Mouse (Mus musculus) adrenal gland, adult 2 months (tissue): ENCODE results near the gene Hsp90ab1. TPM values are rescaled to one million over a fixed set of nuclear protein-coding genes. Genes with fewer than 3 reads are reported as not detected.

ENCODE experiments used
- DNase-seq: peaks from one replicate; pipeline ENCODE4 v3.0.0; 2021
- polyA plus RNA-seq: library from polyadenylated mRNA; depleted of rRNA; stranded (reverse); fragments of >200 nt; gene quantifications from 2 replicates; pipeline ENCODE4 v1.2.3, GENCODE M21; 2012; rRNA removed
- total RNA-seq, 2 experiments: library from RNA; stranded (reverse); gene quantifications; 2 replicates each; pipeline ENCODE4 v1.2.3; 2021

Gene Hsp90ab1
- total and polyA plus RNA-seq, 3 experiments: 291 to 2,851 (median 1,973) TPM

DNA sequence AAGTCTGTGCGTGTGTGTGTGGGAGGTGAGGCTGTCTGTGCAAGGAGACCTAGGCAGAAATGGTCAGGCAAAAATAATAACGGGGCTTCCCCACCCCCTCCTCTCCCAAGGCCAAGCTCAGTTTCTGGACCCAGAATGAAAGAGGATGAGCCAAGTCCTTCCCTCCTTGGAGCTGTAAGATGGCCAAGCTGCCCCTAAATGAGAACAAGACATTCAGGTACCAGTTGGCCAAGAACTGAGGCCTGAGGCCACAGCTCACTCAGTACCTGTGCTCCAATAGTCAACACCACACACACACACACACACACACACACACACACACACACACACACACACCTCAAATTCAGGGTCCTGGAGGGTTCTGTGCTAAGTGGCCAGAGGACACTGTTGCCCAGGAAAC is 30.4 kb downstream of the Hsp90ab1 start:
- no peak for DNase-seq

DNA sequence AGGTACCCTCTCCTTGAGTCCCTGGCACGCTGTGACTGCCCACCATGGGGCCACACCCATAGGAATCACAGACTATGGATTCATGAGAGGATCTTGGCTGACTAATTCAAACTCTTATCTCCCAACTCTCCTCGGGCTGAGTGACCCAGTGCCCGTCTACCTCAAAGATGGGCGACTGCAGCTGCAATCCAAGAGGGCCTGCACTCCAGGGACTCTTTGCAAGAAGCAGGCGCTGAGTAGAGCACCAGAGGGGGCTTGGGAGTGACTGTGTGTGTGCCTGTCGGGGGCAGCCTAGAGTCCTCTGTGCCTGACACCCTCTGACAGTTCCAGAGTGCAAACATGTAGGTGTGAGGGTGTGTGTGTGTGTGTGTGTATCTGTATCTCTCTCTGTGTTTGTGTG is 30.9 kb downstream of the Hsp90ab1 start:
- DNase-seq: no peak

DNA sequence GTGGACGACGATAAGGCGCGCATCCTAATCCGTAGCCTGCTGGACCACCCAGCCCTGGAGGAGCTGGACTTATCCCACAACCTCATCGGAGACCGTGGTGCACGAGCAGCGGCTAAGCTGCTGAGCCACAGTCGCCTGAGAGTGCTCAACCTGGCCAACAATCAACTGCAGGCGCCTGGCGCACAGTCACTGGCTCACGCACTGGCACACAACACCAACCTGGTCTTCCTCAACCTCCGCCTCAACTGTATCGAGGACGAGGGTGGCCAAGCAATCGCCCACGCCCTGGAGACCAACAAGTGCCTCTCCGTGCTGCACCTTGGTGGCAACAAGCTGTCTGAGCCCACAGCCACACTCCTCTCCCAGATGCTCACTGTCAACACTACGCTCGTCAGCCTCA is 33.4 kb downstream of the Hsp90ab1 start:
- no peak for DNase-seq

DNA sequence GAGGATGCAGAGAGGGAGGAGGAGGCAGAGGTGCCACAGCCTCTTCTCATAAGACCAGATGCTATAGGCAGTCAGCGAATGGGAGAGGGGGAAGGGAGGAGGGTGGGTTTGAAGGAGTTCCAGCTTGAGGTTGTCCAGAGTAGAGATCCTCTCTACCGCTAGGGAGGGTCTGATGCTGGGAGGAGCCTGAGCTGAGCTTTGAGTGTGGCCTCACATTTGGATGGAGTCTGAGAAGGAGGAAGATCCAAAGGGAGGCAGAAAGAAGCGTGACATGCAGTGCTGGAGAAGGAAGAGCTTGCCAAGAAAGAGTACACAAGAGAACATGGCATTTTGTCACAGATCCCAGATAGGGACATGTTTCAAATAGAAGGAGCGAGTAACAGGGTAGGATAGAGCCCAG is 34.7 kb downstream of the Hsp90ab1 start:
- no peak for DNase-seq

DNA sequence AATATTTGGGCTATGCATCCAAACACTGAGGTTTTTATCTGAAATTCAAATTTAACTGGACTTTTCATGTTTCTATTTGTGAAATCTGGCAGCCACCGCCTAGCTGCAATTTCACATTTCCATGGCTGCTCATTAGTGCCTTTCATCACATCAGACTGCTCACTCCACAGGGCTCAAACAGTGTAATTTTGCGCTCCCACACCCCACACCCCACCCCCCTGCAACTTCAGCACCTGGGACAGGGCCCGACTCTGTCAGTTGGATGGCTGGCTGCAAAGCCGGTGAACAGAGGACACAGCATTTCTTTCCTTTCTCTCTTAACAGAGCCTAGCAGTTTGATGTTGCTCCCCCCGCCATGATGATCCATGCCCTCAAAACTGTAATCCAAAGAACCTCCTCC is 36.8 kb downstream of the Hsp90ab1 start:
- no peak for DNase-seq

DNA sequence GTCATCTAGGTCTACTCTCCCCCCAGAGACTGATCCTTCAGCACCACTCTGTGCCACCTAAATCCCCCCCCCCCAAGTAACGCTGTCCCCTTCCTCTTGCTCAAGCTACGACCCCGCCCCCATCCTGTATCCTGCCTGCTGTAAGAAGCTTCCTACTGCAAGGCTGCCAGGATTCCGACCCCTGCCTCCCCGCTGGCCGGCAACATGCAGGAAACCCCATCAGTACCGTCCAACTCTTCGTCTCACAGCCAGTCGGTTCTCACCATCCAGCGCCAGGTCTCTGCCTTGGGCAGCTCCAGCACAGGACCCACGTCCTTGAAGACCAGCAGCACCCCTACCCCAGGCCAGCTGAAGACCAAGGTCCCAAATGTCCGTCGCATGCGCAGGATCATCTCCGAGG is 40.2 kb downstream of the Hsp90ab1 start:
- no peak for DNase-seq

DNA sequence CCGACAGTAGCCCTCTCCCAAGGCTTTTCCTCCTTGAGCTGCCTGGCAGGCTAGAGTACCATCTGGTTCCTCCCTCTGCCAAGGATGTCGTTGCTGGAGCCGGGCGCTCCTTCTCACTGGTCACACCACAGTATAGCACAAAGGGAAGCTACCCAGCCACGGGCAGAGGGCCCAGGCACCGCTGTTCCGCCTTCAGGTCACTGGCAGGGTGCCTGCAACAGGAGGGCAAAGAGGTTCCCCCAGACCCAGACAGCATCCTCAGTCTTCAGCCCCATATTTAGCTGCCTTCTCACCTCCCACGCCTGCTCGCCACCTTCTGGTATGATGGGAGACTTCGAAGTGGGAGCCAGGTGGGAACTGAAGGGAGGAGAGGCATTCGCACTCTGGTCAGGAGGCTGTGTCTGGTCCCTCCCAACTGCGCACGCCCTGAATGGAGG is 42.7 kb downstream of the Hsp90ab1 start:
- DNase-seq: no peak

DNA sequence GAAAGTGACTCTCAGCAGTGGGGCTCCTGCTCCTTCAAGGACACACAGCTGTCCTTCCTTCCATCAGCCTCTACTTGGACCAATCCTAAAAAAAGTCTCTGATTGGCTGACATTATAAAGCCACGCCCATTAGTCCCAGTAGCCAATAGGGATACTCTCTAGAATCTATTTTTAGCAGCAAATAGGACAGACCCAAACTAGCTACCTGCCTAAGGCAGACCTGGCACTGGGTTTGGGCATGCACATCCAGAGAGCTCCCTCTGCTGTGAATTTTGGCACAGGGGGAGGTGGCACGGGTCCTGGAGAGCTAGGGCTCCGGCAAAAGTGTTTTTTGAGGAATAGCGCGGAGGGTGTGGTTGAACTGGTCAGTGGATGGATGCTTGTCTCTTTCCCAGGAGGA is 46.5 kb downstream of the Hsp90ab1 start:
- DNase-seq: no peak

DNA sequence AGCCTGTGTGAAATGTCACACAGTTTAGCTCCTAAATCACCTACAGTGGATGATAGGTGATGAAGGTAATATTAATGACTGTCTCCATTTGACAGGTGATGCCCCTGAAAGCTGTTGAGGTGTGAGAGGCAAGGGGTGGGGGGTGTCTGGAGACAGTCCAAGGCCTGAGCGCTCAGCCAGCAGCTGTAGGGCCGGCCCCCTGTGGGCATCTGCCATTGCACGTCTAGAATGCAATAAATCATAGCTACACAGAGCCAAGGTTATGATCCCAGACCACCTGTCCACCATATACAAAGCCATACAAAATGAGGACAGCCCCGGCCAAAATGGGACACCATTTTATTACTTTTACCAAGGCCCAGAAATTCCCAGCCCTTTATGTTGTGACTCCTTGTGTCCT is 48.1 kb downstream of the Hsp90ab1 start:
- DNase-seq: no peak

DNA sequence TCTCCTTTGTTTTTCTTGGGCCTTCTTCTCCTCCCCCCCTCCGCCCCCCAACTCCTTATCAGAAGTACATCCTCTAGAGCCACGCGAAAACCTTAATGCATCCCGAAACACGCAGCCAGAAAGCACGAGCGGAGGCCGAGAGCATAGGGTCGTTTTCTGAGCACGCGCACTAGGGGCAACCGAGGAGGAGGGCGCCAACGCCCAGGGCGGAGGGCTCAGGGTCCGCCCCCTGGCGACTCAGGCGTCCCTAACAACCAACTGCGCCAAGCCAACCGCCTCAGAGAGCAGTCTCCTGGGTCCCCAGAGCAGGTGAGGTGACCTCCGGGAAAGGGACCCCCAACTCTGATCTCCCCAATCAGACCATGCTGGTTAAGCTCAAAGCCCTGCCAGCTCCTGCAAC is 49.8 kb downstream of the Hsp90ab1 start, which contains the start of gene Tcte1:
TSS of gene Tcte1 (plus strand) at position 172 of the 400 bp plus-strand sequence.
- no peak for DNase-seq

DNA sequence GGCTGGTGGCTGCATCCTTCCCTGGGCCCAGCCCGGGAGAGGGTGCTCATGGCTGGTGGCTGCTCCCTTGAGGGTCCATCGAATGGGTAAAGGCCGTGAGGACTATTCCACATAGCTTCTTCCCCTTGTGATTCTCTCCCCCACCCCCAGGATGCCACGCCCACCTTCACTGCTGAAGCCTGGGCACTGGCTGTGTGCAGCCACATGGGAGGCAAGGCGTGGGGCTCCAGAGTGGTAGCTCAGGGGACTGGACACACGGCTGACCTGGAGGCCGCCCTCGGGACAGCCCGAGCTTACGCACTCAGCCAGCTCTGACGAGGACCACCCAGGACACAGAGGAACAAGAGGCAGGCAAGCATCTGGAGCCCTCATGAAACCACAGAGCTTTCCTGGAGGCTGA is 52.9 kb downstream of the Hsp90ab1 start:
- DNase-seq: no peak

DNA sequence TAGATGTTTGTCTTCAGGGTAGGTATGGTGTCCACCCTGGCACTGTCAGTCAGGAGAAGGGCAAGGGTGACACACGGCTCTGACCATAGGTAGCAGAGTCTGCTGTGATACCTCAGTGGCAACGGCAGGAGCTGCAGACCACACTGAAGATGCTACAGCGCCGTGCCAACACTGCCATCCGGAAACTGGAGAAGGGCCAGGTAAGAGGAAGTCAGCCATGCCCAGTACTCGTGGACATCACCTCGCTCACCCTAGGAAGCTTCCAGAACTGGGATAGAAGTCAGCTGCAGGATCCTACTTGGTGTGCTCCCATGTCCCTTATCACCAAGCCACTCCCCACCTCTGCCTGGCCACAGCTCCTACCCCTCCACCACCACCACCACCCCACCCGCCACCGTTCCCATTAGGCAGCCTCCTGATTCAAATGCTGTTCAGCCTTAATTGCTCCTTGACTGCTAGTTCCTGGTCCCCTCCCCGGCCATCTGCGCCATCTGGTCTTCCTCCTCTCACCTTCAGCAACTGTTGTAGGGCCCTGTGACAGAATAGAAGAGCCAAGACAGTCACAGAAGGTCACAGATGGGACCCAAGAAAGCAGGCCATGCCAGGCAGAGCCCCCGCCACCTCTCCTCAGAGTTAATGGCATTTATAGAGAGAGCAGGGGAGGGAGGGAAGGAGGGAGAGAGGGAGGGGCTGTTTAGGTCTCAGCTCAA is 54.1 kb downstream of the Hsp90ab1 start:
- DNase-seq: no peak

Other genes with a start within 250 kb of the Hsp90ab1 start
- 10 to 100 TPM; 40.8 to 49.8 TPM for gene Cdc5l, start 139.5 kb downstream of the Hsp90ab1 start, total RNA-seq
- gene Cdc5l, start 139.5 kb downstream of the Hsp90ab1 start, polyA plus RNA-seq: 3.0 and 3.9 TPM in 2 replicates
- gene Spats1, start 97.9 kb downstream of the Hsp90ab1 start, total RNA-seq: not detected
- 0.08 TPM in 1 of 2 replicates, not detected in the other for gene Spats1, start 97.9 kb downstream of the Hsp90ab1 start, polyA plus RNA-seq
- gene Aars2, start 66.4 kb downstream of the Hsp90ab1 start, total RNA-seq: 10 to 100 TPM; 13.3 to 17.6 TPM
- gene Aars2, start 66.4 kb downstream of the Hsp90ab1 start, polyA plus RNA-seq: 22.7 and 23.3 TPM in 2 replicates
- not detected for gene Tcte1, start 49.8 kb downstream of the Hsp90ab1 start, total RNA-seq
- not detected in 2 replicates for gene Tcte1, start 49.8 kb downstream of the Hsp90ab1 start, polyA plus RNA-seq
- under 1 TPM; 0.06 to 0.17 TPM for gene Tmem151b, start 23.6 kb downstream of the Hsp90ab1 start, total RNA-seq
- gene Tmem151b, start 23.6 kb downstream of the Hsp90ab1 start, polyA plus RNA-seq: 0.09 and 0.74 TPM in 2 replicates
- gene Nfkbie, start 17.6 kb downstream of the Hsp90ab1 start, total RNA-seq: 1 to 10 TPM; 3.0 to 5.6 TPM
- 5.2 and 6.4 TPM in 2 replicates for gene Nfkbie, start 17.6 kb downstream of the Hsp90ab1 start, polyA plus RNA-seq
- gene Slc35b2, start 9.4 kb downstream of the Hsp90ab1 start, total RNA-seq: 10 to 100 TPM; 43.6 to 59.7 TPM
- 167 and 198 TPM in 2 replicates for gene Slc35b2, start 9.4 kb downstream of the Hsp90ab1 start, polyA plus RNA-seq
- 100 to 1,000 TPM; 104 to 197 TPM for gene Slc29a1, start 26.3 kb upstream of the Hsp90ab1 start, total RNA-seq
- 288 and 410 TPM in 2 replicates for gene Slc29a1, start 26.3 kb upstream of the Hsp90ab1 start, polyA plus RNA-seq
- gene Mymx, start 28.8 kb upstream of the Hsp90ab1 start, total RNA-seq: not detected
- gene Mymx, start 28.8 kb upstream of the Hsp90ab1 start, polyA plus RNA-seq: 0.18 and 0.55 TPM in 2 replicates
- gene Capn11, start 86.1 kb upstream of the Hsp90ab1 start, total RNA-seq: under 1 TPM; 0.59 to 0.95 TPM
- gene Capn11, start 86.1 kb upstream of the Hsp90ab1 start, polyA plus RNA-seq: 0.03 TPM in 1 of 2 replicates, not detected in the other
- gene Mrpl14, start 113.1 kb upstream of the Hsp90ab1 start, total RNA-seq: 100 to 1,000 TPM; 126 to 132 TPM
- 223 and 257 TPM in 2 replicates for gene Mrpl14, start 113.1 kb upstream of the Hsp90ab1 start, polyA plus RNA-seq
- 10 to 100 TPM; 37.9 to 54.8 TPM for gene Tmem63b, start 113.6 kb upstream of the Hsp90ab1 start, total RNA-seq
- gene Tmem63b, start 113.6 kb upstream of the Hsp90ab1 start, polyA plus RNA-seq: 68.9 and 71.9 TPM in 2 replicates
- gene 1600014C23Rik, start 160.6 kb upstream of the Hsp90ab1 start, total RNA-seq: not detected
- not detected in 2 replicates for gene 1600014C23Rik, start 160.6 kb upstream of the Hsp90ab1 start, polyA plus RNA-seq